Mouse (Mus musculus) layer of hippocampus, postnatal 14 days (tissue): ENCODE measurements around the gene Ssh3. TPM values are rescaled to one million over a fixed set of nuclear protein-coding genes. Genes with fewer than 3 reads are reported as not detected.
"Not testable (repeated sequence)": the region's sequence is repeated elsewhere in the genome, so short reads cannot be mapped to it uniquely, and the experiment has no call there.

Source experiments
- DNase-seq, 2 experiments: peaks; one replicate each; pipeline ENCODE4 v3.0.0; 2021 to 2022; ENCODE audit warnings: low spot score in 2 of 2, mixed read lengths in 1 of 2
- total RNA-seq, 2 experiments: library from RNA; stranded (reverse); gene quantifications; 2 replicates each; pipeline ENCODE4 v1.2.3; 2021

The Ssh3 gene
- total RNA-seq, 2 experiments from 2014 or later: 51.6 to 55.7 TPM

DNA sequence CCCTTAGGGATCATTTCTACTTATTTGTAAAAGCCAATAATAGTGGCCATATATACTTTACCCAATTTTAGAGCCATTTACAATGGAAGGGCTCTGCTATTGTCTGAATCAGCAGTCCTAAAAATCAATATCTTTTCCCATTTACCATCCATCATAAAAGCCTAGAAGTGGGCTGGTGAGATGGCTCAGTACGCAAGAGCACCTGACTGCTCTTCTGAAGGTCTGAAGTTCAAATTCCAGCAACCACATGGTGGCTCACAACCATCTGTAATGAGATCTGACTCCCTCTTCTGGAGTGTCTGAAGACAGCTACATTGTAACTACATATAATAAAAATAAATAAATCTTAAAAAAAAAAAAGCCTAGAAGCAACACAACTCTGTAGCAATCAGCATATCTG lies 20.3 kb downstream of the Ssh3 start:
- DNase-seq: not testable (repeated sequence)

DNA sequence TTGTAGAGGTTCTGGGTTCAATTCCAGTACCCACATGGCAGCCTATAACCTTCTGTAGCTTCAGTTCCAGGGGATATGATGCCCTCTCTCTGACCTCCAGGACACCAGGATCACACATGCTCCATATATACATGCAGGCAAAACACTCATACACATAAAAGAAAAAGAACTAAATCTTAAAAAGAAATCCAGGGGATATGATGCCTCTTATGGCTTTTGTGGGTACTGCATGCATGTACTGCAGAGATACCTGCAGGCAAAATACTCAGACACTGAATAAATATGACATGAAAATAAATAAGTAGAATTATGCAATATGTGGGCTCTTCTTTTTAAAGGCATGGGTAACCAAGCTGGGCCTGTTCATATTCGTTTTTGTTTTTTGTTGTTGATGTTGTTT lies 22.0 kb downstream of the Ssh3 start:
- DNase-seq: no peak

DNA sequence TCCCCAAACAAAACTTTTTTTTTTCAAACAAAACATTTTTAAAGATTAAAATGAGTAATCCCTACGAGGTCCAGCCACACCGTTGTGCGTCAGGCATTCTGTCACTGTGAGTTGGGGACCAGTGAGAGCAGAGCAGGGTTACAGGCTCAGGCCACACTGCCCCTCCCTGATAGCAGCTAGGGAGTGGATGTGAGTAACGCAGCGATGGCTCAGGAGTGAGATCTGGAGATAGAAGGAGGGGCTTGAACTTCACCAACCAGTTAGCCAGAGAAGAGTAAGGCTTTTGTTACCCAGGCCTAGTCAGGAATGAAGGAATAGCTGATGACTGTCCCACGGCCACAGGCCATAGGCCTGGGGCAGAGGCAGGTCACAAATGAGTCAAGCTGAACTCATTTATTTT lies 24.2 kb downstream of the Ssh3 start:
- DNase-seq: no peak

DNA sequence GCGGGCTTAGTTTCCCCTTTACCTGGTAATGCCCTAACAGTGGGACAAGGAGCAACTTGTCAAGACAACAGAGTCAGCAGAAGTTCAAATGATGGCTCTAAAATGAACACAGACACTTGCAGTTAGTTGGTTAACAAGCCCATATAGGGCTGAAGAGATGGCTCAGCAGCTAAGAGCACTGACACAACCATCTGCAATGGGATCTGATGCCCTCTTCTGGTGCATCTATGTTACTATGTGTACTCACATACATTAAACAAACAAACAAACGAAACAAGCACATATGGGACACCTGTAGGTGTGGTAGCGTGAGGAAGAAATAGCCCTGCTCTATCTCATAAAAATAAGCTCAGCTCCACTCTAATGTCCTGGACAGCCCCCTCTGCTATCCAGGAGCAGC lies 26.6 kb downstream of the Ssh3 start:
- no peak for DNase-seq

DNA sequence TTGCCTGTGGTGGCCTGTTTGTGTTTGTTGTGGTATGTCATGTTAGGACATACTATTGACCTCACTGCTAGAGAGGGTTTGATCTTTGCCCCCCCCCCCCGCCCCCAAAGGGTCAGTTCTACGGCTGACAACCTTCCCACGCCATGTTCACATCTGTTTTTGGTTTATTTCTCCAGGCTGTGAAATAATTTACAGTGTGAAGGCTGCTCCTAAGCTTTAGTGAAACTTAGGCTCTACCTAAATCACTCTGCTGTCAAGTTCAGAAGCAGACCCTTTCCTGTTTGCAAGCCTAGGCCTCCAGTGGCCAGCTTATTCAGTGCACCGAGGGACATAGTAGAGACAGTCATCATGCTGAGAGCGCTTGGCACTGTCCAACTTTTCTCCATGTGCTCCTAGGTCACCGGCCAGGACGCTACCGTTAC lies 28.7 kb downstream of the Ssh3 start:
- no peak for DNase-seq

DNA sequence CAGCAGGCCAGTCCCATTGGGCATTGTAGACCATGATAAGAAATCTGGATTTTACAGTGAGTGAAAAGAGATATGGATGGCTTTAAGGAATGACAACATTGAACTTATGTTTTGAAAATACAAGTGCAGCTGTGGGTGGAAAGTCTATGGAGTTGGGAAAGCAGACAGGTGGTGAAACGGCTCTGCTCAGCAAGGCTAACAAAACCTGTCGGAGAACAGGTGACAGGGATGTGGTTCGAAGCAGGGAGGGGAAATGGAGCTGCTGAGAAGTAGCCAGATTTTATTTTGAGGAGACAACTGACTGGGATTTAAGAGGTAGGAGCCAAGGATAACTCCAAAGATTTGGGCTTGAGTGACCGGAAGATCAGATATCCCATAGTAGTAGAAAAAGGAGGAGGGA lies 34.4 kb downstream of the Ssh3 start:
- DNase-seq: no peak

DNA sequence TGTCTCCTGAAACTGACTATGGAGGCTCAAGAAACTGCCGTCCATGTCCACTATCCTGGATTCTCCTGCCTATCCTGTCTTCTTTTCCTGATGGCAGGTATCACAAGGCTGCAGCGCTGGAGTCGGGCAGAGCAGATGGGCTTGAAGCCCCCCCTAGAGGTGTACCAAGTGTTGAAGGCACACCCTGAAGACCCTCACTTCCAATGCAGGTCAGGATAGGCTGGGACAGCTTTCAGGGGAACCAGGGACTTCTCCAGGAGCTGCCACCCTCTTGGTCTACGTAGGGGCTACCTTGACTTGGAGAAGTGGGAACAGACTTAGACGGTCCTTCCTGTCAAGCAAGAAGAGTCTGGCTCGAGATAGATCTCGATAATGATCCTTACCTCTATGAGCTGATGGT lies 36.3 kb downstream of the Ssh3 start:
- no peak for DNase-seq

DNA sequence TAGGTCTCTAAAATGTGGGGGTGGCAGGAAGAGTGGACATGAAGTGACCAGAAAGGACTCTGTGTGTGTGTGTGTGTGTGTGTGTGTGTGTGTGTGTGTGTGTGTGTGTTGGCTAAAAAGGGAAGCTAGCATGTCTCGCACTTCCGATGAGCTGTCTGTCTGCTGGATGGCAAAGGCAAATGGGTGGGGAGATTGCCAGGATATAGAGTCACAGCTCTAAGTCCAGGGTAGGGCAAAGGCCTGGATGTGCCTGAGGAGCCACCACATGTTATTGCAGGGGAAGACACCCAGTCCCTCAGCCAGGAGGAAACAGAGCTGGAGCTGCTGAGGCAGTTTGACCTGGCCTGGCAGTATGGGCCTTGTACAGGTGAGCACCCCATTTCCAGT lies 36.8 kb downstream of the Ssh3 start:
- no peak for DNase-seq

DNA sequence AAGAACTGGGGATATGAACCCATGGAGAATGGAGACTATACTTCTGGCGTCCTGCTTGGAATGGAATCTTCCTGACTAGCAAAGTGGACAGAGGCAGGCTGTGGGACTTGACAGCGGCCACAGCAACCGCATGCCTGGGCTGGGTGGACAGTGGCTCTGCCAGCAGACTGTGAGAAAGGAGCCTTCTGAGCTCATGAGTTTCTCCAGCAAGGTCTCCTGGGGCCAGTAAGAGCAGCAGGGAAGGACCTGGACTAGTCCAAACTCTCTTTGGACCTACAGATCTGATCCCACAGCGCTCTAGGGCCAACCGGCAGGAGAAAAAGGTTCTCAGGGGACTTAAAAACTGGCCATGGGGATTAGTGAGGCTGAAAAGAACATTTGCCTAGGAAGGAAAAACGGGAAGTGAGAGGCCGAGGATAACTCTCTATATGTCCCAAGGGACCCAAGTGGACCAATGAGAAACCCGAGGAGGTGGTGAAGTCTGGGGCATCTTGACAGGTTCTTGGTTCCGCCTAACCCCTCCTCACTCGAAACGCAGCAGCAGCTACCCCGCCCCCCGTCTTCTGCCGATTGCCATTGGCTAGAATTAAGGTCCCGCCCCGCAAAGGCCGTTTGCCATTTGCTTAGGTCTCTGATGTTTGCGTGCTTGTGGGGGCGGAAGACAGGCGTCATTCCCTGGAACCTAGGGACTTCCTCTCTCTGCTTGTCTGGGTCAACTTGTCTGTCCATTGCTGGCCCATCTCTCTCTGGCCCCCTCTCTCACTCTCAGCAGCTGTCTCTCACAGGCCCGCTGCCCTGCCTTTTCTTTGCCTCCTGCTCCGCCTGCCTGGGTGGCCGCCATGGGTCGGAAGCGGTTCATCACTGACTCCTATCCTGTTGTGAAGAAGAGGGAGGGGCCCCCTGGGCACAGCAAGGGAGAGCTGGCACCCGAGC lies 37.5 kb downstream of the Ssh3 start, which contains the start of gene Pold4:
Pold4 (plus strand) TSS at position 647 of the 933 bp plus-strand sequence.
- DNase-seq: peak; percentile 94 to 97

DNA sequence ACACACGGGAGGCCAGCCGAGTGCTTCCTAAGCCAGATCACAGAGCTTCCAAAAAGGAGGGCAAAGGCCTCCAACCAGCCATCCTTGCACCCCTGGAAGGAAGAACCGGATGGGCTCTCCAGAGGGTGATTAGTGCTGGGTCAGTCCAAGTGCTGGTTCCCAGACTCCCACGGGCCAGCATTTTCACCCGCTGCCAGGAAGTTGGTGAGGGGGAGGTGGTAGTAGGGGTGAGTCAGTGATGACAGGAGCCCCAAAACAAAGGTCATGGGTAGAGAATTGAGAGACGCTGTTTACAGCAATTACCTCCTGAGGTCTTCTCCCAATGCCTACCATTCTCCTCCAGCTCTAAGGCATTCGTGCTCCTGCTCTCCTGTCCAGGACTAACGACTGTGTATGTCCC lies 38.6 kb downstream of the Ssh3 start:
- no peak for DNase-seq

DNA sequence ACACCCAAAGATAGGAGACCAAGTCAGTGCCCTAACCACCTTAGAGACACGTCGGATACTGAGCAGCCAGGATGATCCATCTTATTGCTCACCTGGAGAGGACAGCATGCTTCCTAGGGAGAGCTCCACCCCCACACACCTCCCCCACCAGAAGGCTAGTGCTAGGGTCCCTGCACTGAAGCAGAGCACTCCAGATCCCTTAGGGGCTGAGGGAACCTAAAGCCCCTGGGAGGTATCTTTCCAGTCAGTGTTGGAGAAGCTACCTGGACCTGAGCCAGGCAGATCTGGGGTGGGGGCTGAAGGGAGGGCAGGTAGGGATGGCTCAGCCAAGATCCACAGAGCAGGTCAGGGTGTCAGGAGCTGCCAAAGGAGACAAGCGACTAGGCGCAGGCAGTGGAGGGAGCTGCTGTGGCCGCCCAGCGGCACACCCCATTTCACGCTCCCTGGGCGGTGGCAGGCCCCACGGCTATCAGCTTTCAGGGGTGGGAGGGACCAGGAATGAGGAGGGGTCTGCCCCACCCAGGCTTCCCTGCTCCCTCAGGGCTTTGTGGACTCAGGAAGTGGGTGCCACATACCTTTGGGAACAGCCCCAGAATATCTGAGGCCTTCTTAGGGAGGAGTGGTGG lies 39.4 kb downstream of the Ssh3 start:
- no peak for DNase-seq

DNA sequence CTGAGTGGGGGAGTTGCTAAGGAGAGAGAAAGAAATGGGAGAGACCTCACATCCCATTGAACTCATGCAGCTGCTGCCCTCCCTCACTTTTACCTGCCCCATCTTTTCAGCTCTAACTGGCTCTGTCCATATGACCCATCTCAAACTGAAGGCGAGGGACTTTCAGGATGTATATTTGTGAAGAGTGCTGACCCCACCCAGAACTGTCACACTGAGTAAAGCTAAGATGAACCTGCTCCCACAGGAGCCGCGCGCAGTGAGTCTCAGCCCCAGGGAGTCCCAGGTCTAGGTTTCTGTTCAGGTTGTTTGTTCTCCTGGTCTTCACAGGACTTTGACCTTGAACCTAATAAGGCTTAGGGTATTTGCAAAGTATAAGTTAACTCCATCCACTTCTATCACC lies 40.1 kb downstream of the Ssh3 start:
- DNase-seq: no peak

DNA sequence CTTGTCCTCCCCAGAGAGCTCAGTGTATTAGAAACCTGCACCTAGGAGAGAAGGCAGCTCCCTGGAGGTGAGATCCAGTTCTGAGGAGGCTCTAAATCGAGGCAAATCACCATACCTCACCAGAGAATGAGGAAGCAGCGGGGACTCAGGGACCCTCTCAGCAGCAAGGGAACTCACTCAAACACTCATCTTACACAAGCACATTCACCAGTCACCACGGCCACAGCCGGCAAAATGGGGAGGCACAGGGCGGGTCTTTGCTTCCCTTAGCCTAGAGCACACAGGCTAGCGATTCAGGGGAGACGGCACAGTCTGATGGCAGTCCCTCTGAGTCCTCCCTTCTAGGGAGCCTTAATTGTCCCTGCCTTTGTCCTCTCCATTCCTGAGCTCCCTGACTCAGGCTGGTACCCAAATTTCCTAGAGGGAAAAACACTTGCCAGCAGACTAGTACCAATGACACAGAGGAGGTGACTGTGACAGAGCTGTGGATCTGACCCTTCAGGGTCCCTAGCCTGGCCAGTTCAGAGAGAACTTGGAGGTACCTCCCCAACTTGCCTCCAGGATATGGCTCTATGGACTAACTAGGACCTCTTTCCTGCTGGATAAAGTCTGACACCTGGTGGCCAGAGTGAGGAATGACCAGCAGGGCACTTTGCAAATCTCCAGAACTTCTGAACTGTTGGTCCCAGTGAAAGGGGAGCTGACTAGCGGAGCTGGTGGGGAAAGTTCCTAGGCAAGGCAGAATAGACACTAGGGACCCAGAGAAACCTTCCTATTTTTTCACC lies 40.9 kb downstream of the Ssh3 start:
- peak; percentile 75 to 87 for DNase-seq

DNA sequence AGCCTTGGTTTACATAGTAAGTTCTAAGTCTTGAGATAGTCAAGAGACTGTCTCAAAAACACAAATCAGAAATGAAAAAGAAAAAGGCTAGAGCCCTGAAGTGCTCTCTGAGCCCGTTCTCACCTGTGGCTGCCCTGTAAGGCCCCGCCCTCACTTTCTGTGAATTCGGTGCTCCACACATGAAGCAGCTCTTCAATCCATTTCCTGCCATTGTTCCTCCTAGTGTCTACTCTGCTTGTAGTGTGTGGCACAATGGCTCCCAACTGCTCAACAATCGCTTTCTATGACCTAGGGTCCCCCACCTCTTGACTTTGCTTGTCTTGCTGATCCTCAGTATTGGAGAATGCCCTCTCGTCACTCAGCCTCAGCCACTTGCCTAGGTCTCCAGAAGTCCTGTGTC lies 41.5 kb downstream of the Ssh3 start:
- DNase-seq: no peak

DNA sequence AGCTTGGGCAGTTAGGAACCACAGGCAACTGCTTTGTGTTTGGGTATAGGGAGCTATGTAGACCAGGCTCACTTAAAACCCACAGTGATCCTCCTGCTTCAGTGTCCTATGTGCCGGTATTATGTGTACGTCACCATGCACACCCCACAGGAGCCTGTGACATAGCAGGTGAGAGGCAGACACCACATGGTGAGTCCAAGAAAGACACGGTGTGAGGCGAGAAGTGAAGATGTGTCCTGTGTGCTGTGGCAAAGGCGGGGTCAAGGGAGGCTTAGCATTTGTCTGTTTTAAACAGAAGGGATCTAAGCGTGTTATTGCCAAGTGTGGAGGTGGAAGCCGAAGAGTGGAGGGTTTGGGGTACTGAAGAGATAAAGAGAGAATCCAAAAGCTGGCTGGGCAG lies 42.2 kb downstream of the Ssh3 start:
- no peak for DNase-seq

DNA sequence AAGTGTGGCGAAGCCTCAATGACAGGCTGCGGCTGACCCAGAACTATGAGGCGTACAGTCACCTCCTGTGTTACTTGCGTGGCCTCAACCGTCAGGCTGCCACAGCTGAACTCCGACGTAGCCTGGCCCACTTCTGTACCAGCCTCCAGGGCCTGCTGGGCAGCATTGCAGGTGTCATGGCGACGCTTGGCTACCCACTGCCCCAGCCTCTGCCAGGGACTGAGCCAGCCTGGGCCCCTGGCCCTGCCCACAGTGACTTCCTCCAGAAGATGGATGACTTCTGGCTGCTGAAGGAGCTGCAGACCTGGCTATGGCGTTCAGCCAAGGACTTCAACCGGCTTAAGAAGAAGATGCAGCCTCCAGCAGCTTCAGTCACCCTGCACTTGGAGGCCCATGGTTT lies 46.8 kb downstream of the Ssh3 start:
- no peak for DNase-seq

DNA sequence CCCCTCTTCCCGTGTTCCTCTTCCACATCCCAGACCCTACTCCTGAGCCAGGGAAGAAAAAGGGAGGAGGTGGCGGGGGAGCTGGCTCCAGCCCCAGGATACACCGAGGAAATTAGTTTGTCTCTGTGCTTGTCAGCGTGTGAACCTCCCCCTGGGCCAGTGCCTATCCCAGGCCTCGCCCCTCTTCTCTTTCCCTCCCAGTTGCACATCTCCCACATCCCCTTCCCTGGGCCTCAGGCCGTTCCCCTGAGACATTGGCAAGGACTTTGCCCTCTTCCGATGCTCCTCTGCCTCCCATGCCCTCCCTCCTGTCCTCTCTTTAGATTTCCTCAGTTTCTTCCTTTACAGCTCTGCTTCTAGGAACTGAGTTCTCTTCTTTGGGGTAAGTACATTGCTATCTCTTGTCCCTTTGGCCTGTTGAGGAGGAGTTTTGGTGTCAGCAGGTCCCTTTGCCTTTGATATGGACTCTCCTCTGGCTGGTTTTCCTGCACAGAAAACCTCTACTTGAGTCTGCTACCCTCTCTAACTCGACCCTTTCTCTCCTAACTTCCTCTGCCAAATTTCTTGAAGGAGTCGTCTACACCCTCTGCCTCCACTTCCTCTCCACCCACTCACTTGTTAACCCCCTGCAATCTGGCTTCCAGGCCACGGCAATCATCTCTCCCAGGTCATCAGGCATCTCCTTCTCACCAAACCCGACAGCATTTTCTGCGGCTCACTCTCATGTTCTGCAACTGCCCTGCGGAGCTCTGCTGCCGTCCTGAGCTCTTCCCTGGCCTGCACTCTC lies 47.8 kb downstream of the Ssh3 start:
- DNase-seq: no peak

DNA sequence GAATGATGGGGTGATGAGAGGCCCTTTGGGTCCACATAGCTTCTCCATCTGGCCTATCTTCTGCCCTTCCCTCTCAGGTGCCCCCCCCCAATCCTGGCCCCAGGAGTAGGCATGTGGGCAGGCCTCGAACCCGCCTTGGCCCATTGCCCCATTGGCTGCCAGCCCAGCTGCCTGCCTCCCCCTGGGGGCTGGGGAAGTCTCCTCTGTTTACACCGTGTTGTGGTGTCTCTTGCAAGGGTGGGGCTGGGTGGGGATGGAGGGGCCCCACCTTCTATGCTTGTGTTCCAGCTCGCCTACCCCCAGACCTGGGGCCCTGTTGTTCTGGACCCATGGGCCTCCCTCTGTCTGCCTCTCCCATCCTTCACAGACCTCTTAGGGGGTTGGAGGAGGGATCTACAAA lies 48.6 kb downstream of the Ssh3 start:
- no peak for DNase-seq

DNA sequence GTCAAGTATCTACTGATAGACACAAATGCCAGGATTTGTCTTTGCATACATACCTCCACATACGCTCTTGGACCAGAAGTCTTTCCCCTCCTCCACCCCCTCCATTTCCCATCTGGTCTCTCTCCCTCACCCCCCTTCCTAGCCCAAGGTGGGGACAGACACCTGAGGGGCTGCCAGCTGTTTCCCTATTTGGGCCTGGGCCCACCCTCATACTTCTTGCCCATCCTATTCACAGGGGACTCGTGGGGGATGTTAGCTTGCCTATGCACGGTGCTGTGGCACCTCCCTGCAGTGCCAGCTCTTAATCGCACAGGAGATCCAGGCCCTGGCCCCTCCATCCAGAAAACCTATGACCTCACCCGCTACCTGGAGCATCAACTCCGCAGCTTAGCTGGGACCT lies 49.0 kb downstream of the Ssh3 start:
- DNase-seq: no peak

DNA sequence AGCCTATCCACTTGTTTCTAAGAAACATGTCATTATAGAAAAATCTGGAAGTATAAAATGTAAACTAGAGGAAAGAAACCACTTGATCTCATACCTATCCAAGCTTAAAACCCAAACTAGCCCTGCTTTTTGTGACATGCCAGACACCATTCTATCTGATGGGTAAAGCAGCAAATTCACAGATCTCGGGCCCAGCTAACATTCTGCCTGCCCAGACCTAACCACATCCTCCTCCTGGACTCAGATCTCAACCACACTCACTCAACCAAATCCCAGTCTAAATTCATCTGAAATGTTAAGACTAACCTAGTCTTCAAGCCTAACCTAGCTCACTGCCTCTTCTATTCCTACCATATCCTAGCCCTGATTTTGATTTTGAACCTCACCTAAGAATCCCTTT lies 50.2 kb downstream of the Ssh3 start:
- DNase-seq: no peak

DNA sequence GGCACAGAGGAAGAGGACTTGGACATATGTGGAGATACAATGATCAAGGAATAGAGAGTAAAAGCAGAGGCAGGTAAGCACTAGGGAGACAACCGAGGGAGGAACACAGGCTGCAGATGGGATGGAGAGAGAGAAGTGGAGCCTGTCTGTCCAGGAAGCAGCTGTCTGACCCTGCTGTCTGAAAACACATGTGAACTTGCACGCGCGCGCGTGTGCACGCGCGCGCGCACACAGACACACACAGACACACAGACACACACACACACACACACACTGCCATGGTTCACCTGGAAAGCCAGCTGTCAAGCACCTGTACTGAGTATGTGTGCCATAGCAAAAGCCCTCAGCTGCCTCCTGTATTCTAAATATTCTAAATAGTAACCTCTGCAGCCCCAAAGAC lies 50.7 kb downstream of the Ssh3 start:
- no peak for DNase-seq
